Mouse (Mus musculus) lung, postnatal 0 days (tissue): Measurements from ENCODE around the gene Tia1. TPM values are rescaled to one million over a fixed set of nuclear protein-coding genes. Genes with fewer than 3 reads are reported as not detected.

Source experiments
- ATAC-seq: fragments of 200-750 bp; cut with Nextera tagmentation; 2 replicates; pipeline ENCODE4 v1.8.0; 2017; ENCODE audit warnings: moderate library complexity
- DNase-seq: peaks from one replicate; pipeline ENCODE4 v3.0.0-alpha.2; 2016; ENCODE audit warnings: low spot score
- H3K27ac ChIP-seq: fragments of 300-500 bp; sonication (generic); 2 replicates; pipeline ENCODE4 v1.5.1; 2014; ENCODE audit warnings: antibody characterized with exemption, mild to moderate bottlenecking, low read length, mixed read lengths
- H3K27me3 ChIP-seq: fragments of 300-500 bp; sonication (generic); replicated peaks from 2 replicates; pipeline ENCODE4 v1.6.1; 2014; ENCODE audit warnings: low read length, mixed read lengths; ENCODE audit not compliant: insufficient read depth
- H3K36me3 ChIP-seq: fragments of 300-500 bp; sonication (generic); 2 replicates; pipeline ENCODE4 v1.6.1; 2014; ENCODE audit warnings: low read length, mixed read lengths; ENCODE audit not compliant: insufficient read depth
- H3K4me1 ChIP-seq: fragments of 300-500 bp; sonication (generic); 2 replicates; pipeline ENCODE4 v1.6.1; 2014; ENCODE audit warnings: antibody characterized with exemption, low read depth, low read length, mixed read lengths; ENCODE audit not compliant: insufficient read depth
- H3K4me2 ChIP-seq: fragments of 300-500 bp; sonication (generic); replicated peaks from 2 replicates; pipeline ENCODE4 v1.6.1; 2014; ENCODE audit warnings: low read depth, mild to moderate bottlenecking, low read length, moderate library complexity, mixed read lengths
- H3K4me3 ChIP-seq: fragments of 300-500 bp; sonication (generic); 2 replicates; pipeline ENCODE4 v1.5.1; 2014; ENCODE audit warnings: low read depth, low read length
- H3K9ac ChIP-seq: fragments of 300-500 bp; sonication (generic); replicated peaks from 2 replicates; pipeline ENCODE4 v1.6.1; 2014; ENCODE audit warnings: low read depth, mild to moderate bottlenecking
- H3K9me3 ChIP-seq: fragments of 300-500 bp; sonication (generic); 2 replicates; pipeline ENCODE4 v1.6.1; 2016; ENCODE audit warnings: low read length, mixed read lengths
- CTCF ChIP-seq: IDR thresholded peaks from 2 replicates; pipeline ENCODE4 v1.5.1; 2016; ENCODE audit warnings: antibody characterized with exemption, mild to moderate bottlenecking
- EP300 ChIP-seq: IDR thresholded peaks from 2 replicates; pipeline ENCODE4 v1.6.1; 2016; ENCODE audit warnings: antibody characterized with exemption, mild to moderate bottlenecking, control low read depth
- WGBS: fragments of 180-500 bp; shearing (Covaris S2); extraction: QIAGEN DNeasy Blood & Tissue Kit; methylation state at CpG from one replicate; pipeline ENCODE4 v1.1.7; 2014; 5-methylcytosine and 5-hydroxymethylcytosine counted together
- polyA plus RNA-seq: library from polyadenylated mRNA; unstranded; fragments of >200 nt; fragmentation: Nextera tagmentation; extraction: Ambion mirVana; gene quantifications from 2 replicates; pipeline ENCODE4 v1.2.1, GENCODE M21; 2015

Gene Tia1
- polyA plus RNA-seq, 1 experiment from 2014 or later, result 59.1 TPM

GRCm38 (mm10) chr6:86479311-86479710 is 75.3 kb downstream of the Tia1 start:
- Histone ChIP-seq H3K27ac (peak overlapping the region; percentile 66), H3K4me2 (no peak overlapping the region), H3K27me3 (no peaks in the 10 kb centered on the region), H3K4me3 (no peak overlapping the region), H3K36me3 (no peaks in the 10 kb centered on the region), H3K9ac (no peak overlapping the region), H3K4me1 (peaks cover 14% of the 10 kb centered on the region; the same call in 1 of the 2 replicates), H3K9me3 (no peaks in the 10 kb centered on the region)
- ATAC-seq, result no peak
- 60% methylated on average over 3 of the region's 3 CpGs for WGBS
- TF ChIP-seq CTCF (no peak), EP300 (peak; percentile 41; the same call in 1 of the 2 replicates)
- no peak for DNase-seq

GRCm38 (mm10) chr6:86479816-86480188 is 75.8 kb downstream of the Tia1 start:
- Histone ChIP-seq H3K27me3 (no peaks in the 10 kb centered on the region), H3K9me3 (no peaks in the 10 kb centered on the region), H3K4me1 (peaks cover 14% of the 10 kb centered on the region; the same call in 1 of the 2 replicates), H3K4me3 (no peak overlapping the region), H3K27ac (peak overlapping the region; percentile 87), H3K9ac (0 out of 2 replicates have a peak overlapping the region, but pooled peaks have one; percentile 32), H3K4me2 (peak overlapping the region; percentile 49), H3K36me3 (no peaks in the 10 kb centered on the region)
- ATAC-seq, result peak; percentile 40; the same call in 1 of the 2 replicates
- TF ChIP-seq EP300 (no peak), CTCF (no peak)
- DNase-seq, result no peak

- H3K36me3 ChIP-seq, result no peaks in the 10 kb centered on the region
- DNase-seq (peak; percentile 55), ATAC-seq (peak; percentile 55)
- H3K27me3 ChIP-seq, result no peaks in the 10 kb centered on the region
- peak overlapping the region; percentile 49 for H3K4me2 ChIP-seq
- peak overlapping the region; percentile 15; the same call in 1 of the 2 replicates for H3K4me3 ChIP-seq
- TF ChIP-seq CTCF, result no peak
- WGBS, result 19% methylated on average over 9 of the region's 9 CpGs
- H3K9me3 ChIP-seq, result no peaks in the 10 kb centered on the region
- peak overlapping the region; percentile 32 for H3K9ac ChIP-seq
- peak overlapping the region; percentile 87 for H3K27ac ChIP-seq
- peaks cover 14% of the 10 kb centered on the region; the same call in 1 of the 2 replicates for H3K4me1 ChIP-seq
These were observed 76.3 kb downstream of the Tia1 start for GRCm38 (mm10) chr6:86480189-86480831.

- Histone ChIP-seq H3K4me3 (no peak overlapping the region), H3K9ac (no peak overlapping the region), H3K27me3 (no peaks in the 10 kb centered on the region), H3K4me2 (no peak overlapping the region), H3K27ac (no peak overlapping the region), H3K9me3 (no peaks in the 10 kb centered on the region), H3K4me1 (peaks cover 10% of the 10 kb centered on the region; the same call in 1 of the 2 replicates), H3K36me3 (no peaks in the 10 kb centered on the region)
- no peak for ATAC-seq
- TF ChIP-seq CTCF, result no peak
- no peak for TF ChIP-seq EP300
- 94% methylated on average over 5 of the region's 5 CpGs for WGBS
- no peak for DNase-seq
These were observed 77.9 kb downstream of the Tia1 start for GRCm38 (mm10) chr6:86481871-86482270.

Other genes starting within 250 kb of the Tia1 start
- gene Tgfa, start 209.0 kb upstream of the Tia1 start, polyA plus RNA-seq, result 1.9 and 2.3 TPM in 2 replicates
- 44.7 and 45.3 TPM in 2 replicates for gene Fam136a, start 38.6 kb upstream of the Tia1 start, polyA plus RNA-seq
- gene Snrpg, start 32.9 kb upstream of the Tia1 start, polyA plus RNA-seq, result 234 and 251 TPM in 2 replicates
- gene Pcyox1, start 7.1 kb upstream of the Tia1 start, polyA plus RNA-seq, result 54.2 and 58.6 TPM in 2 replicates
- not detected in 2 replicates for gene Gm44790, start 22.4 kb downstream of the Tia1 start, polyA plus RNA-seq
- 23.3 and 23.5 TPM in 2 replicates for gene C87436, start 34.2 kb downstream of the Tia1 start, polyA plus RNA-seq
- 317 and 353 TPM in 2 replicates for gene Pcbp1, start 122.1 kb downstream of the Tia1 start, polyA plus RNA-seq
- gene Asprv1, start 223.9 kb downstream of the Tia1 start, polyA plus RNA-seq, result 4.4 and 4.6 TPM in 2 replicates